Mouse (Mus musculus) megakaryocyte, embryonic 14.5 days (primary cell): ENCODE measurements around the gene Sbf2. TPM values are rescaled to one million over a fixed set of nuclear protein-coding genes. Genes with fewer than 3 reads are reported as not detected.

ENCODE experiments used
- H3K27me3 ChIP-seq: replicated peaks from 2 replicates; pipeline ENCODE3; 2012; ENCODE audit warnings: inconsistent platforms
- H3K36me3 ChIP-seq: replicated peaks from 2 replicates; pipeline ENCODE3; 2012; ENCODE audit warnings: low read length, inconsistent platforms, mixed read lengths
- H3K4me1 ChIP-seq: 2 replicates; pipeline ENCODE4 v1.6.1; 2012; ENCODE audit warnings: inconsistent platforms
- H3K4me3 ChIP-seq: replicated peaks from 2 replicates; pipeline ENCODE3; 2012; ENCODE audit warnings: moderate library complexity, mild to moderate bottlenecking, inconsistent platforms
- H3K9me3 ChIP-seq: 2 replicates; pipeline ENCODE4 v1.6.1; 2012; ENCODE audit warnings: inconsistent platforms
- FLI1 ChIP-seq: IDR thresholded peaks from 2 replicates; pipeline ENCODE4 v1.6.1; 2012; ENCODE audit warnings: low read length, inconsistent platforms, mixed read lengths
- GATA1 ChIP-seq: IDR thresholded peaks from 3 replicates; pipeline ENCODE4 v1.6.1; 2012; ENCODE audit warnings: mixed read lengths, low read length, inconsistent platforms, borderline replicate concordance
- polyA plus RNA-seq: library from polyadenylated mRNA; stranded (reverse); fragments of >175 nt; gene quantifications from 2 replicates; pipeline ENCODE4 v1.2.3, GENCODE M21; 2012; ENCODE audit warnings: low replicate concordance; ENCODE audit not compliant: insufficient read depth

The Sbf2 gene
- polyA plus RNA-seq, 1 experiment = 0.55 TPM

DNA sequence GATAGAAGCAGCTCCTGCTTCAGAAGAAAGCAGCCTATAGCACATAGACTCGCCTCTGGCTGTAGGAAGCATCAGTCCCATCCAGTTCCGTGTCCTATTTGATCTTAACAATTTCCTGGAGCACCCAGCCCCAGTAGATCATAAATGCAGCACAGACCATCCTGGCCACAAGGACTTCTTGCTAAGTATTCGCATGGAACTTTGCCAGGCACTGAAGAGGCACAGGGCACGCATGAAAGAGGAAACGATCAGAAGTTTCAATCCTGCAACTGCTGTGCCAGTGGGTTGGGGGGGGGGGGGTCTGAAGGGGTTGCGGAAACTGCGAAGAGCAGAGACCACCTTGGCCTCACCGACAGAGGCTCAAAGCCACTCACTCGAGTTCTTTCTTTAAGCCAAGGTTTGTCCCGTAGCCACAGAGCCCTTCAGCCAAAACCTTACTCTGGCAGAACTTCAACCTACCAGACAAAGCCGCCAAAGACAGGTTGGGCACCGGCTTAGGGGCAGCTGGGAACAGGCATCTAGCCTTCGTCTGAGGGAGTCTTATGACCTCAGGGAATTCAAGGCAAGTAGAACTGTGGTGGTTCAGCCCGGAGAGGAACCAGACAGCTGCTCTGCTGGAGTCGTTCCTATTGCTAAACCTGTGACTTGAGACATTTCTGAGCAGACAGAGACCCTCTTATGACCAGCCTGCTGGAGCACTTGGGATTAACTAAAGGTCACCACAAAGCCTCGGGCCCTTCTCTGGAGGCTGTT is 16.6 kb upstream of the Sbf2 start:
- Histone ChIP-seq H3K4me3 (no peak overlapping the region), H3K4me1 (peaks cover 46% of the 10 kb centered on the region), H3K9me3 (no peaks in the 10 kb centered on the region), H3K36me3 (no peaks in the 10 kb centered on the region), H3K27me3 (peaks cover 82% of the 10 kb centered on the region)
- TF ChIP-seq GATA1 = no peak
- no peak for TF ChIP-seq FLI1

DNA sequence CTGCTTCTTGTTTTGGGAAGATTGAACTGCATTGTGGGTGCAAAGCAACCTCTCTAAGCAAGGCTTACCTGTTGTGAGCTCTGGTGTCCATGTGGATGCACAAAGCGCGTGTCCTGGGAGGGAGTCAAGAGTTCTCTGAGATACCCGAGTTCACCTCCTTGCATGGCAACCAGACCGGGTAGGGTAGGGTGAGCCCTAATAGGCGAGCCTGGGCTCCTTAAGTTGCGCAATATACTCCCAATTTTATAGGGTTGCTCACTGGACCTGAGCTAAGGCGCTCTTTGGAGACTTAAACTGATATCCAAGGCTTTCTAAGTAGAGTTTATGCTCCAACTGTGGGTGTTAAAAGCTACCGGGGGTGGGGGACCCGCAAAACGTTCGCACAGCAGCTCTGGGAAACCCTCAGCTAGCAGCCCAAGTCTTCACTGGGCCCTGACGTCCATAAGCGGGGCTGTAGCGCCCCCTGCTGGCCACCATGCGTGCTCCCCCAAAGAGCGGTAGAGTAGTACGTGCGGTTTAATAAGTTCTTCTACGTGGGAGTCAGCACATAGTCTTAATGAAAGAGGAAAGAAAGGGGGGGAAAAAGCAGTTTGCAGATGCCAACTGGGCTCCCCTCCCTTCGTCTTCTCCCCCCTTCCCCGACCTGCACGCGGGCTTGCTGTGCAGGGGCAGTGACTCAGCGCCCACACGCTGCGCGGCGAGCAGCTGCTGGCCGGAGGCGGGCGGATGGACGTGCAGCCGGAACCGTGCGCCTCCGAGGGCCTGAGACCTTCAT is 15.4 kb upstream of the Sbf2 start:
- peak overlapping the region; percentile 92 for H3K4me3 ChIP-seq

DNA sequence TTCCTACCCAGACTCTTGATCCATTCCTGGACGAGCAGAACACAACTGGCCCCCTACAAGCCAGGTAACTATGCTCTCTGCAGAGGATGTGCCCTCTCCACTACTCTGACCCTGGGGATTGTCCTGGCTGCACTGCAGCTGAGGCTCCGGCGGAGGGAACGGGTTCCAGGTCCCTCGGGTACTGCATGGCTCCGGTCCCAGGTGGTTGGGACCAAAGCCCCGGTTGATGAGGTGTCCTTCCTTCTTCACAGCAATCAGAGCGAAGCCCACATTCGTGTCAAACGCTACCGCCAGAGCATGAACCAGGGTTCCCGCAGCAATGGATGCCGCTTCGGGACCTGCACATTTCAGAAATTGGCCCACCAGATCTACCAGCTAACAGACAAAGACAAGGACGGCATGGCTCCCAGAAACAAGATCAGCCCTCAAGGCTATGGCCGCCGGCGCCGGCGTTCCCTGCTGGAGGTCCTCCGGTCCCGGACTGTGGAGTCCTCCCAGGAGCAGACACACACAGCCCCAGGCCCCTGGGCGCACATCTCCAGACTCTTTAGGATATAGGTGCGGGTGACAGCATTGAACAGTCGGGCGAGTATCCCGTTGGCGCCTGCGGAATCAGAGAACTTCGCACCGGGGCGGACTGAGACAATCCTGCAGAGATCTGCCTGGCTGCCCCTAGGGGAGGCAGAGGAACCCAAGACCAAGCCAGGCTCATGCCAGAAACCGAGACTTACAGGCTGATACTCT is 14.1 kb upstream of the Sbf2 start:
- Histone ChIP-seq H3K4me1 (peaks cover 55% of the 10 kb centered on the region), H3K4me3 (peak overlapping the region; percentile 86)
- TF ChIP-seq FLI1 (no peak), GATA1 (no peak)

More for the DNA sequence above, 15.4 kb upstream of the Sbf2 start:
- TF ChIP-seq FLI1 (no peak), GATA1 (no peak)
- peaks cover 55% of the 10 kb centered on the region for H3K4me1 ChIP-seq
- H3K36me3 ChIP-seq = no peaks in the 10 kb centered on the region
- peaks cover 92% of the 10 kb centered on the region for H3K27me3 ChIP-seq
- H3K9me3 ChIP-seq = no peaks in the 10 kb centered on the region

DNA sequence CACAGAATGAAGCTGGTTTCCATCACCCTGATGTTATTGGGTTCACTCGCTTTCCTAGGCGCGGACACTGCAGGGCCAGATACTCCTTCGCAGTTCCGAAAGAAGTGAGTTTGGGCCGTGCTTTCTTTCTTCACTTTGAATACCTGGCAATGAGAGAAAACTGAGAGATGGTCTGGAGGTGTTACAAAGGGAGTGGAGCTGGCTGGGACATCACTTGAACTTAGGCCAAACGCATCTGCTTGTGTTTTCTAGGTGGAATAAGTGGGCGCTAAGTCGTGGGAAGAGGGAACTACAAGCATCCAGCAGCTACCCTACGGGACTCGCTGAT is 13.5 kb upstream of the Sbf2 start:
- Histone ChIP-seq H3K27me3 (peaks cover 93% of the 10 kb centered on the region), H3K4me3 (peak overlapping the region; percentile 86), H3K4me1 (peaks cover 55% of the 10 kb centered on the region), H3K36me3 (no peaks in the 10 kb centered on the region), H3K9me3 (no peaks in the 10 kb centered on the region)
- TF ChIP-seq FLI1 = no peak
- no peak for TF ChIP-seq GATA1

More for the DNA sequence above, 14.1 kb upstream of the Sbf2 start:
- Histone ChIP-seq H3K36me3 (no peaks in the 10 kb centered on the region), H3K27me3 (peaks cover 94% of the 10 kb centered on the region), H3K9me3 (no peaks in the 10 kb centered on the region)

DNA sequence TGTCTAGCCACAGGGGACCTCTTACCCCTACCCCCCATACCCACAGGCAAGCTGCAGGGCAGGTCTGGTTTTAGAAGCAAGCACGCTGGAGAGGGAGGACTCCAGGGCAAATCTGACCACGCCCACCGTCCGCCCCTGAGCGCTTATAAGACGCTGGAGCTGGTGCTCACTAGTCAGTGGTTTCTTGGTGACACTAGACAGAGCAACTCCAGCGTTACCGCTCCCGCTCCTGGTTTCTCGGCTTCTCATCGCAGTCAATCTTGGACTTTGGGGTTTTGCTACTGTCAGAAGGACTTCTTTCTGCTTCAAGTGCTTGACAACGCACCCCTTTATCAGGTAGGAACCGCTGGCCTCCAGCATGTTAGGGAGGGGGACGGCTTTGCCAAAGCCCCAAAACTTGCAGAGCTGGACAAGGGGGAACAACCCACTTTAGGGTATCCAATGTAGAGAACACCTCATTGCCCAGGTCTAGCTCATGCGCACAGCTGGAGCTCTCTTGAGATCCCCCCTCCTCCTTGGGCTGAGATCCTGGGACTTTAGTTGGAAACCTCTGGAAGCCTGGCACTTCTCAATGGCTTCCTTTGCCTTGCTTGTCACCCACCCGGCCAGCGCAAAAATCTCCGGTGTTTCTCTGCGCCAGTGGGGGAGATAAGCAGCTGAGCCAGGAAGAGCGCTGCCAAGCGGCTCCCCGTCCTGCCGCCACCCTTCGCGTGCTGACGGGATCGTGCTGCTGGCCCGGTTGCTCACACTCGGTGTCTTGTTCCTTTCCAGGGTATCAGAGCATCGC is 13.0 kb upstream of the Sbf2 start, which contains the start of gene Adm:
TSS of gene Adm (plus strand) at position 176 of the 787 bp plus-strand sequence.
- Histone ChIP-seq H3K4me1 (peaks cover 55% of the 10 kb centered on the region), H3K36me3 (no peaks in the 10 kb centered on the region), H3K9me3 (no peaks in the 10 kb centered on the region), H3K4me3 (peak within 1 kb of the TSS; percentile 86), H3K27me3 (peaks cover 94% of the 10 kb centered on the region)
- TF ChIP-seq GATA1 = no peak

DNA sequence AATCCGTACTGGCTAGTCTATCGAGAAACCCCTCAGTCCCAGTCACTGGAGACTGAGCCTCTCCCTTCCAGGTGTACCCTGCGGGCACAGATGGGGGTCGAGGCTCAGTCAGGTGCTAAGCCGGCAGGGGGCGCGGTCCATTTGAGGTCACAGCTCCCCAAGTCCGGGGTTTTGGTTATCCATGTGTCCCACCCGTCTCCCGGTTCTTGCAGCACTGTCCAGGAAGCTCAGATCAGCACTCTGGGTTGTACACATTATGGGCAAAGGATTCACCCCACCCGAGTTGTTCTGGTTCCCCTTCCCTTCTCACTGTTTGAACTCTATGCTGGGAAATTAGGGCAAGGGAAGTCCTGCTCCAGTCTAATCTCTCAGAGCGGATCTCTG is 12.4 kb upstream of the Sbf2 start:
- TF ChIP-seq FLI1 (no peak), GATA1 (no peak)
- H3K4me3 ChIP-seq = peak overlapping the region; percentile 86
- H3K36me3 ChIP-seq = no peaks in the 10 kb centered on the region
- H3K4me1 ChIP-seq = peaks cover 55% of the 10 kb centered on the region
- H3K27me3 ChIP-seq = peaks cover 94% of the 10 kb centered on the region
- no peaks in the 10 kb centered on the region for H3K9me3 ChIP-seq

DNA sequence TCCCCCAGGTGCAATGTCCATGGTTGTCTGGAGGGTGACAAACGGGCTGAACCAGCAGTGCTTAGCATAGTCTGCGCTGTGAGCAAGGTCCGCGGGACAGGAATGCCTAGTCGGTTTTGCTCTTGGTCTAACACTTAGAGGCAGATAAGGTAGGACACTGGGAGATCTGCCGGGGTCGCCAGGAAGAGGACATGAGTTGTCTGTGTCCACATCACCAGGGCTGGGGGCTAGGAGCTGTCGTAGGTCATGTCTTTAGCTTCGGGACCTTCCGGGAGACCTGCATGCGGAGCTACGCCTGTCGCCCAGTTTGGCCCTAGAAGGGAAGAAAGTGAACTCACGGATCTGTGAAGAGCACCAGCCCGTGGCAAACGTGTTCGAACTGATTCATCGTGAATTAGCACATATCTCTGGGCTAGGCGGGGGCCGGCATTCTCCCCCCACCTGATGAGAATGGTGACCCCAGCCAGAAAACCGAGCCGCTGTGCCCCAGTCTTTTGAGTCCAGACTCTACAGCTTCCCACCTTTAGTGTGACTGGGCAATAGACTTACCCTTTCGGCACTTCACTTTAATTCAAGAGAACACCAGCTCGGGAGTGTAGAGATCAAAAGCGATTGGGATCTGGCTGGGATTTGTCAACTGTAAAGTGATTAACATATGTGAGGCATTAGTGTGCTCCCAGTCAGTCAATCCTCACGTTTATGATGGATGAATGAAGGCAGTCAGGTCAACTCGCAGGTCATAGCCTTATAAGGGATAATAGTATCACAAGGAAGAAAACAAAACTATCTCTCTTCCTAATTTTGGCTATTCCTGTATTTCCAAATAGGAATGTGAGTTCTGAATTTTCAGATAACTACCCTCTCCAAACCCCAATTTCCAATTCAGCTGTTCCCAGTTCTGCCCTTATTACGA is 11.7 kb upstream of the Sbf2 start:
- peak overlapping the region; percentile 82 for H3K4me3 ChIP-seq
- TF ChIP-seq GATA1 (no peak), FLI1 (no peak)
- H3K9me3 ChIP-seq = no peaks in the 10 kb centered on the region
- H3K36me3 ChIP-seq = no peaks in the 10 kb centered on the region
- peaks cover 55% of the 10 kb centered on the region for H3K4me1 ChIP-seq
- peaks cover 95% of the 10 kb centered on the region for H3K27me3 ChIP-seq

DNA sequence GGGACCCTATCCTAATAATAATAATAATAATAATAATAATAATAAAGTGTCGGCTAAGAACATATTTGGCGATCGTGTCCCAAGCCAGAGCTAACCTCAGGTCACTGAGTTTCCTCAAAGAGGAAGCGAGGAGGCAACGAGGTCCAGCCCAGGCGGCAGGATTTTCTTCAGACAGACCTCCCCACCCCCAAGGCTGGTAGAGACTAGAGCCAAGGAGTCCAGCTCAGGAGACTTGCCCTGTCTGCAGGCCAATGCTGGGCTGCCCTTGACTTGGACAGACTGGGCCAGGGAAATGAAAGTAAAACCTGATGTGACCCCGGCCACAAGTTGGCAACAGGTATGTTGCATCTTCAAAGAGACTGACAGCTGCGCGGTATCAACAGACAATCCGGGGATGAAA is 10.8 kb upstream of the Sbf2 start:
- Histone ChIP-seq H3K9me3 (no peaks in the 10 kb centered on the region), H3K4me3 (peak overlapping the region; percentile 82), H3K27me3 (peaks cover 92% of the 10 kb centered on the region), H3K4me1 (peaks cover 48% of the 10 kb centered on the region), H3K36me3 (no peaks in the 10 kb centered on the region)
- TF ChIP-seq GATA1 (no peak), FLI1 (no peak)
